Mouse (Mus musculus): Measurements from ENCODE around the gene Igf2bp1.

Igf2bp1 gene

GRCm38 (mm10) chr11:96007516-96008235 is 1.9 kb upstream of the Igf2bp1 start:
- WGBS, result 3% methylated on average over 33 of the region's 33 CpGs

- 2% methylated on average over 66 of the region's 67 CpGs for WGBS
Measured at GRCm38 (mm10) chr11:96006852-96007515, 1.2 kb upstream of the Igf2bp1 start.

- 1% methylated on average over 33 of the region's 33 CpGs for WGBS
Measured at GRCm38 (mm10) chr11:96006367-96006851, 669 bp upstream of the Igf2bp1 start.

DNA sequence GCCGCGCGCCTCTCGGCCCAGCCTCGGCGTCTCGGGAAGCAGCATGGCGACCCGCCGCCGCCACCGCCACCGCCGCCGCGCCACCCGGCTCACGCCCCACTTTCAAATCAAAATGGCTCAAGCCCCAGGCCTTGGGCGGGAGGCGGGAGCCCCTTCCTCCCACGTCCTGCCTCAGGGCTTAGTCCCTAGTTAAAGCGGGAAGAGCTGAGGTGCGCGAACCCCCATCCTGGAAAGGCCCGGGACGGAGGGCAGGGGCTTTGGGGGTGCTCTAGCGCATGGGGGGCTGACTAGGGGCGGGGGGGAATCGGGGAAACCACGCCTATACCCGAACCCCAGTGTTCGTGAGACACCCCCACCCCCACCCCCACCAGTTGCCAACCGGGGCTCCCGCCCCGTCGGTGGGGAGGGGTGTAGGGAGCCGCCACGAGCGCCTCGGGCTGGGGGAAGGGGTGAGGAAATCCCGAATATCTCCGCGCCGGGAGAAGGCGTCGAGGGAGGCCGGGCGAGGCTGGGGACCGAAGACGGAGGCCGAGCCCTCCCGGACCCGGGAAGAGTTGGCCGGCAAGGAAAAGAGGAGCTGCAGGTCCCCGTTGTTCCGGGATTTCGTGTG is 842 bp downstream of the Igf2bp1 start:
- WGBS, result 1% methylated on average over 48 of the region's 57 CpGs

GRCm38 (mm10) chr11:96003969-96004792 is 1.6 kb downstream of the Igf2bp1 start:
- WGBS, result 12% methylated on average over 32 of the region's 32 CpGs

DNA sequence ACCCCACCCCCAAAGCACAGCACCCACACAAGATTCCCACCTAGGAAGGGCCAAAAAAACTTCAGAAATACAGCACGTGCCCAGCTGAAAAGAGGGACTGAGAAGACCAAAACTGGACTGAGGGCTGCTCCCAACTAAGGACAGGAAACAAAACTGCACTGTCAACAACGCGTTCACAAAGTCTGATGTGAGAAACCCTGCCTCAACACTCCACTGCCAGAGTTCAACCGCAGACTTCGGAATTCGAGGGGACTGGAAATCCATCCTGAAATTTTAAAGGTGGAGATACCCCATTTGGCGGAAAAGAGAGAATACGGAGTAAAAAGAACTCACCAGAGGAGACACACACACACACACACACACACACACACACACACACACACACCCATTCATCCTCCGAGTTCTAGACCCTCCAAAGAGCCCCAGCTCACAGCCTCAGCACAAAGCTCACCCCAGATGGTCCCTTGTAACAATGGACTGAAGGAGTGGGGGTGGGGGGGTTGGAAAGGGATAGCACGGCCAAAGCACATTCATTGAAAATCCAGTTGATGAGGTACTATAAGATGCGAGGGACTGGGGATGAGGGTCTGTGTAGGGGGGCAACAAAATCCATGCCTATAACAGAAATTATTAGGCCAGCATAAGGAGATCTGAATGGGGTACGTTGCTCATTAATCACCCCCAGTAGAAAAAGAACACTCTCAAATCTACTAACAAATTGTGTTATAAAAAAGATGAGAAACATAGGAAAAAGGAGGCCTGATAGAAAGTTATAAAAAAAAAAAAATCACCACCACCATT is 2.4 kb downstream of the Igf2bp1 start:
- 36% methylated on average over 12 of the region's 12 CpGs for WGBS

GRCm38 (mm10) chr11:95994151-95994550 is 11.6 kb downstream of the Igf2bp1 start:
- WGBS, result 96% methylated on average over 8 of the region's 8 CpGs

DNA sequence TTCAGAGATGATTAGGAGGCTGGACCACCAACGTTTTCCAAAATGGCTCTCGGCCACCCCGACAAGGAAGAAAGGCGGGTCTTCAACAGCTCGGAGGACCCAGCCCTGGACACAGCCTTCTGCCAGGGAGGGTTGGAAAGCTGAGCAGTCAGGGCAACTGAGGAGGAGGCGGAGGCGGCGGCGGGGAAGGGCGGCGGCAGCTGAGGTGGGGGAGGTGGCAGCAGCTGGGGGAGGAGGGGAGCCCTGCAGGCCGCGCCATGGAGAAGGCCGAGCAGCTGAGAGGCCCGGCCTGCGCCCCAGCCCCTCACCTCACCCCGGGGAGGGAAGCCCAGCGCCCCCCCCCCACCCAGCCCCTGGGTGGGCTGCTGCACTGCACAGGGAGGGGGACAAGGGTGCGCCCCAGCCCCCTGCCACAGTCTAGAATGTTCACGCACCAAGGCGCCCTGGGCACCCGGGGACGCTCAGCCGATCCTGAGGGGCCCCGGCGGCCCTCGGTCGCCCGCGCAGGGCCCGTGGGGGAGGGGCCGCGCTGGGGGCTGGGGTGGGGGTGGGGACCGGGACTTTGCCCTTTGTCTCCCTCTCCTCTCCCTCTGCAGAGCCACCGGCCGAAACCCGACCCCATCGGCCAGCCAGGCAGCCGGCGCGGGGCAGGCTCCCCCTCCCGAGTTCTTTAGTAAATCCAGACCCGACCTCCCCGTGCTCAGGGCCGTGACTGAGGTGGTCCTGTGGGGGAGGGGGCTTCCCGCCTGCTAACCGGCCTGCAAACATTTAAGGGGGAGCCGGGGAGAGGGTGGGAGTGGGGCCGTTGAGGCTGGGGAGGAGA is 14.6 kb downstream of the Igf2bp1 start:
- 14% methylated on average over 42 of the region's 49 CpGs for WGBS

DNA sequence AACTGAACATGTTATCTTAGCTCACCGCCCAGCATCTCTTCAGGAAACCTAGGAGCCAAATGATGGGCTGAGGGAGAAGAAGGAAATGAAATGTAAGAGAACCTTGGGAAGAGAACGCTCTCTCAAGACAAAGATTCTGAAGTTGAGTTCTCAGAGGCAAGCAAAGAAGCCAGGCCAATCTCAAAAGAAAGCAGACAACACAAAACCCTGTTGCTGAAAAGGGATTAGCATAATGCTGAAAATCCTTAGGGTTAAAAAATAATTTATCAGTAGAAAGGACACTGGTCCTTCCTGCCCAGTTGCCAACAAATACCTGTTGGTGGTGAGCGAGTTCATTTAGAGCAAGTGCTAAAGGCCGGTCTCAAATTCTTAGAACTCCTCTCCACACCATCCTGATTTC is 15.3 kb downstream of the Igf2bp1 start:
- WGBS, result 87% methylated on average over 4 of the region's 4 CpGs

- 88% methylated on average over 8 of the region's 8 CpGs for WGBS
Measured at GRCm38 (mm10) chr11:95989864-95990263, 15.9 kb downstream of the Igf2bp1 start.

GRCm38 (mm10) chr11:95988533-95988932 is 17.2 kb downstream of the Igf2bp1 start:
- WGBS, result 43% methylated on average over 9 of the region's 9 CpGs

GRCm38 (mm10) chr11:95987854-95988447 is 17.8 kb downstream of the Igf2bp1 start:
- WGBS, result 74% methylated on average over 6 of the region's 6 CpGs

- WGBS, result 85% methylated on average over 1 of the region's 1 CpGs
Measured at GRCm38 (mm10) chr11:95982475-95982874, 23.3 kb downstream of the Igf2bp1 start.

DNA sequence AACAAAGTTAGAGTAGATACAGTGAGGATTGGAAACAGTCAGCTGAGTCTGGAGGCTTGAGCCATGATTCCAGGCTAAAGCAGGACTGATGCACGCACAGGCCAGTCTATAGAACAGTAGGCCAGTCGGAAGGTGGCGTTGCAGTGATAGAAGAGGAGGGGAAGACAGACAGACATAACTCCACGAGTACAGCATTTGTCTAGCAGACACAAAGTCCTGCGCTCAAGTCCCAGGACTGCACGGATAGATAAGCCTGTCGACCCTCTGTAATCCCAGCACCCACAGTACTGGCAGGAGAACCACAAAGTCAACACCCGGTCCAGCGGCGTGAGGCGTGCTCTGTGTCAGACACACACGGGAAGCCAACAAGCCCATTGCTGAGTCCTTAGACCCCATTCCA is 23.9 kb downstream of the Igf2bp1 start:
- 90% methylated on average over 12 of the region's 12 CpGs for WGBS

DNA sequence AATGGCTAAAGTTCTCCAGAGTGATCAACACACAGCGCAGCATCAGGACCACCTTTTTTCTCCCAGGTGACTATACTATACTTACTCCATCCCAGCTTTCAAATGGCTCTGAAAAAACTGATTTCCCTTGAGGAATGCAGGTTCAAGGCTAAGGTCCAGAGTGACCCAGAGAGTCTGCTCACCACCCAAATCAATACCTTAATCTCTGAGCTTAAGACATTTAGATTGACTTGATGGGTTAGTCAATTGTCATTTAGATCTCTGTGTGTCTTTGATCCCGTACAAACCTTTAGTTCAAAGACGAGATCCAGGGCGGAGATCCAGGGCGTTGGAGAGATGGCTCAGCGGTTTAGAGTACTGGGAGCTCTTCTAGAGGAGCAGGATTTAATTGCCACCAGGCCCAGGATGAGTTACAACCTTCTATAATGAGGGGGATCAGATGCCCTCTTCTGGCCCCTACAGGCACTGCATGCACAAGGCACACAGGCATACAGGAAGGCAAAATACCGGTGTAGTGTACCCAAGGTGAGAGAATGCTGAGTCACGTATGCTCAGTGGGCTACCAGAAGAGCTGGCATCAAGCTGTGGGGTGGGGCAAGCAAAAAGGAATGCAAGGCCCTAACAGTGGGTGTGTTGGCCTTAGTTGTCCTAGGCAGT is 24.9 kb downstream of the Igf2bp1 start:
- WGBS, result 83% methylated on average over 8 of the region's 8 CpGs

DNA sequence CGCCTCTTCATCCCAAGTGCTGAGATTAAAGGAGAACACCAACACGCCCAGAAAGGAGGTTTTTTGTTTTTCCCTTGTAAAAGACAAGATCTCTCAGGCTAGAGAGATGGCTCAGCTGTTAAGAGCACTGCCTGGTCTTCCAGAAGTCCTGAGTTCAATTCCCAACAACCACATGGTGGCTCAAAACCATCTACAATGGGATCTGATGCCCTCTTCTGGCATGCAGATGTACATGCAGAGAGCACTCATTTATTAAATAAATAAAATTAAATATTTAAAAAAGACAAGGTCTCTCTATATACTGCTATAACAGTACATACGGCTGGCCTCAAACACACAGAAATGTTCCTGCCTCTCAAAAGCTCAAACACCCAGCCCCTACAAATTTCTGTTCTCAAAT is 27.3 kb downstream of the Igf2bp1 start:
- 85% methylated on average over 3 of the region's 3 CpGs for WGBS

- WGBS, result 100% methylated on average over 2 of the region's 2 CpGs
Measured at GRCm38 (mm10) chr11:95976290-95976689, 29.4 kb downstream of the Igf2bp1 start.

- WGBS, result 96% methylated on average over 5 of the region's 5 CpGs
Measured at GRCm38 (mm10) chr11:95975694-95976093, 30.0 kb downstream of the Igf2bp1 start.

DNA sequence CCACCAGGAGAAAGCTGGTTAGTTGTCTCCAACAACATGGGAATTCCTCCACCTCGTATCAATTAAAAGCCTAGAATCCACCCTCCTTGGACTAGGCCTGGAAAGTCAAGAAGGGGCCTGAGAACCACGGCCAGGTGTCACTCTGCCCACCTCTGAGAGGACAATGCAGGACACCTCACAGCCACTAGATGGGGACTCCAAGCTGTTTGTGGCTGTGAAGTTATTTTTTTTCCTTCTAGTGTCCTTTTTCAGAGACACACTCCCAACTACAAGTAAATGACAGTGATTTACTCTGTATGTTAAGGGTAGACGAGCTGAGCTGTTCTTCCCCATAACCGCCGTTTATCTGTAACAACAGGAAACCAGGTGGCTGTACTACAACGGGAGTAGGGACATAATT is 32.6 kb downstream of the Igf2bp1 start:
- 88% methylated on average over 6 of the region's 6 CpGs for WGBS

Measured in cerebral cortex, adult 2 months (tissue).